Mouse (Mus musculus) kidney, postnatal 0 days (tissue): ENCODE data around the gene Cmas. TPM values are rescaled to one million over a fixed set of nuclear protein-coding genes. Genes with fewer than 3 reads are reported as not detected.
A peak's percentile ranks its signal among the peaks of the same experiment; 100 is the strongest.

Experiments used
- ATAC-seq: fragments of 200-750 bp; cut with Nextera tagmentation; replicated peaks from 2 replicates; pipeline ENCODE4 v1.8.0; 2017; ENCODE audit warnings: low read depth, moderate number of reproducible peaks, moderate TSS enrichment, moderate library complexity; ENCODE audit not compliant: low FRiP score
- DNase-seq: peaks from one replicate; pipeline ENCODE4 v3.0.0-alpha.2; 2016; ENCODE audit warnings: low spot score
- H3K27ac ChIP-seq: fragments of 300-500 bp; sonication (generic); 2 replicates; pipeline ENCODE4 v1.5.1; 2014; ENCODE audit warnings: mild to moderate bottlenecking
- H3K27me3 ChIP-seq: fragments of 300-500 bp; sonication (generic); 2 replicates; pipeline ENCODE4 v1.6.1; 2014; ENCODE audit warnings: low read length, mixed read lengths; ENCODE audit not compliant: insufficient read depth
- H3K36me3 ChIP-seq: fragments of 300-500 bp; sonication (generic); 2 replicates; pipeline ENCODE4 v1.6.1; 2014; ENCODE audit warnings: low read length, mixed read lengths; ENCODE audit not compliant: insufficient read depth
- H3K4me1 ChIP-seq: fragments of 300-500 bp; sonication (generic); replicated peaks from 2 replicates; pipeline ENCODE4 v1.6.1; 2014; ENCODE audit warnings: antibody characterized with exemption, low read length, mixed read lengths; ENCODE audit not compliant: insufficient read depth
- H3K4me2 ChIP-seq: fragments of 300-500 bp; sonication (generic); 2 replicates; pipeline ENCODE4 v1.6.1; 2014; ENCODE audit warnings: mild to moderate bottlenecking, low read length, moderate library complexity, mixed read lengths
- H3K4me3 ChIP-seq: fragments of 300-500 bp; sonication (generic); replicated peaks from 2 replicates; pipeline ENCODE4 v1.5.1; 2014; ENCODE audit warnings: low read depth, low read length
- H3K9ac ChIP-seq: fragments of 300-500 bp; sonication (generic); 2 replicates; pipeline ENCODE4 v1.6.1; 2014; ENCODE audit warnings: low read depth, low read length
- H3K9me3 ChIP-seq: fragments of 300-500 bp; sonication (generic); replicated peaks from 2 replicates; pipeline ENCODE4 v1.6.1; 2016; ENCODE audit warnings: low read length, inconsistent platforms, mixed read lengths
- CTCF ChIP-seq: IDR thresholded peaks from 2 replicates; pipeline ENCODE4 v1.5.1; 2016; ENCODE audit warnings: antibody characterized with exemption, low read depth, mild to moderate bottlenecking, moderate library complexity
- WGBS: fragments of 180-500 bp; shearing (Covaris S2); extraction: QIAGEN DNeasy Blood & Tissue Kit; methylation state at CpG from one replicate; pipeline ENCODE4 v1.1.7; 2014; 5-methylcytosine and 5-hydroxymethylcytosine counted together
- polyA plus RNA-seq: library from polyadenylated mRNA; unstranded; fragments of >200 nt; fragmentation: Nextera tagmentation; extraction: Ambion mirVana; gene quantifications from 2 replicates; pipeline ENCODE4 v1.2.1, GENCODE M21; 2015

Gene Cmas
- polyA plus RNA-seq, 1 experiment from 2014 or later = 63.2 TPM

GRCm38 (mm10) chr6:142758562-142758961, 2.1 kb downstream of the Cmas start:
- H3K36me3 ChIP-seq = no peaks in the 10 kb centered on the region
- no peak overlapping the region for H3K4me2 ChIP-seq
- no peak for TF ChIP-seq CTCF
- H3K9me3 ChIP-seq = no peaks in the 10 kb centered on the region
- 94% methylated on average over 6 of the region's 6 CpGs for WGBS
- ATAC-seq = no peak
- H3K4me1 ChIP-seq = no peaks in the 10 kb centered on the region
- H3K27ac ChIP-seq = no peak overlapping the region
- no peak overlapping the region for H3K4me3 ChIP-seq
- DNase-seq = no peak
- no peak overlapping the region for H3K9ac ChIP-seq
- no peaks in the 10 kb centered on the region for H3K27me3 ChIP-seq

GRCm38 (mm10) chr6:142759633-142760032, 3.1 kb downstream of the Cmas start:
- DNase-seq (no peak), ATAC-seq (no peak)
- no peak for TF ChIP-seq CTCF
- Histone ChIP-seq H3K9me3 (no peaks in the 10 kb centered on the region), H3K4me3 (no peak overlapping the region), H3K4me1 (no peaks in the 10 kb centered on the region), H3K27ac (no peak overlapping the region), H3K36me3 (peaks cover 3% of the 10 kb centered on the region; the same call in 1 of the 2 replicates), H3K9ac (no peak overlapping the region), H3K27me3 (no peaks in the 10 kb centered on the region), H3K4me2 (no peak overlapping the region)
- 78% methylated on average over 2 of the region's 2 CpGs for WGBS

- no peak overlapping the region for H3K4me2 ChIP-seq
- H3K27me3 ChIP-seq = no peaks in the 10 kb centered on the region
- DNase-seq (no peak), ATAC-seq (no peak)
- TF ChIP-seq CTCF = no peak
- no peak overlapping the region for H3K27ac ChIP-seq
- no peak overlapping the region for H3K9ac ChIP-seq
- WGBS = 75% methylated on average over 2 of the region's 2 CpGs
- no peaks in the 10 kb centered on the region for H3K4me1 ChIP-seq
- H3K9me3 ChIP-seq = no peaks in the 10 kb centered on the region
- no peak overlapping the region for H3K4me3 ChIP-seq
- peaks cover 27% of the 10 kb centered on the region for H3K36me3 ChIP-seq
Observed at GRCm38 (mm10) chr6:142764933-142765332, 8.4 kb downstream of the Cmas start.

DNA sequence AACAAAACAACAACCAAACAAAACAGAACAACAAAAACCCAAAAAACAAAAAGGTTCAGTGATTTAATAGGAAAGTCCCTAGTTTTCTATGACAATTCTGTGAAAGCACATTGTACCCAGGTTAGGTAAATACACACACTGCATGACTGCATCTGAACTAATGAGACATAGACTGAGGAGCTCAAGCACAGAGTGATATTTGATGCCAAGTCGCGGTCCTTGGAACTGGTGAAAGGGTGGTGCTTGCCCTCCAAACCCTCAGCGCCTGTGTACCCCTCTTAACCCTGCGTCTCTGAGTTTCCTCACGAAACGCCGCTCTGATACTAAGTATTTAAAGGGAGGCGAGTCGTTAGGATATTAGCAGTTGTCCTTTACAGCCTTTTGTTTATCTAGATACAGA, 10.8 kb downstream of the Cmas start:
- DNase-seq (peak; percentile 52), ATAC-seq (0 out of 2 replicates have a peak, but pooled peaks have one; percentile 57)
- Histone ChIP-seq H3K4me2 (no peak overlapping the region), H3K27me3 (no peaks in the 10 kb centered on the region), H3K4me1 (no peaks in the 10 kb centered on the region), H3K4me3 (no peak overlapping the region), H3K27ac (no peak overlapping the region), H3K36me3 (peaks cover 39% of the 10 kb centered on the region), H3K9ac (no peak overlapping the region), H3K9me3 (no peaks in the 10 kb centered on the region)
- WGBS = 65% methylated on average over 9 of the region's 9 CpGs
- no peak for TF ChIP-seq CTCF

DNA sequence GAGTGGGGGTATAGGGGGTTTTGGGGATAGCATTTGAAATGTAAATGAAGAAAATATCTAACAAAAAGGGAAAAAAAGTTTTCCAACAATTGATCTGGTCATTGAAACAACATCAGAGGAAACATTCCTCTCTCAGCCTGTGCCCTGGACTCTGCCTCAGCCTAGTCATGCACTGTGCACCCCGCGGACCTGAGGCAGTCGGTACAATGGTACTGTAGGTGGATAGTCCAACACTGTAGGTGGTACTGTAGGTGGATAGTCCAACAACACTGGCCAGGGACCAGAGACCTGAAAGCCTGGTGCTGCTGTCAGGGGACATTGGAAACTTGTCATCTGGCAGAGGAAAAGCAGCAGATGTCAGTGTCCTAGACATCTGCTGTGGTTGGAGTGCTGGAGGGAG, 13.4 kb downstream of the Cmas start:
- Histone ChIP-seq H3K4me2 (no peak overlapping the region), H3K4me3 (no peak overlapping the region), H3K9me3 (no peaks in the 10 kb centered on the region), H3K4me1 (no peaks in the 10 kb centered on the region), H3K9ac (no peak overlapping the region), H3K27ac (no peak overlapping the region), H3K36me3 (peaks cover 48% of the 10 kb centered on the region), H3K27me3 (no peaks in the 10 kb centered on the region)
- WGBS = 90% methylated on average over 3 of the region's 3 CpGs
- TF ChIP-seq CTCF = no peak
- no peak for DNase-seq
- no peak for ATAC-seq

DNA sequence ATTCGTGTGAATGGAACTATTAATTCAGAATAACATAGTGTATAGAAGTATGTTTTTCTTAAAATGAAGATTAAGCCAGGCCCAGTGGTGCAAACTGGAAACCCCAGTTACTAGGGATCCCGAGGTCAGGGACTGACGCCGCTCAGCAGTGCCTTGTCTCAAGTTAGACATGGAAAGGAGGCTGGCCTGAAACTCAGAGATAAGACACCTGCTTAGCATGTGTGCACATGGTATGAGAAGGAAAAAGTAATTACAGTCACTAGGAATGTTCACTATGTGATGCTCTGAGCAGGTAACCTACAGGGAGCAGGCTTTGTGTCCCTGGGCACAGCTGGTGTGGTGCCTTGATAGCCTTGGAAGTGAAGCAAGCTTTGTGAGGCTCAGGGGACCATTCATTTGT, 15.2 kb downstream of the Cmas start:
- H3K9ac ChIP-seq = no peak overlapping the region
- H3K4me3 ChIP-seq = no peak overlapping the region
- H3K9me3 ChIP-seq = no peaks in the 10 kb centered on the region
- peaks cover 42% of the 10 kb centered on the region for H3K36me3 ChIP-seq
- H3K4me2 ChIP-seq = no peak overlapping the region
- no peak overlapping the region for H3K27ac ChIP-seq
- H3K27me3 ChIP-seq = no peaks in the 10 kb centered on the region
- H3K4me1 ChIP-seq = no peaks in the 10 kb centered on the region
- no peak for ATAC-seq
- WGBS = 88% methylated on average over 4 of the region's 4 CpGs
- TF ChIP-seq CTCF = no peak
- no peak for DNase-seq

DNA sequence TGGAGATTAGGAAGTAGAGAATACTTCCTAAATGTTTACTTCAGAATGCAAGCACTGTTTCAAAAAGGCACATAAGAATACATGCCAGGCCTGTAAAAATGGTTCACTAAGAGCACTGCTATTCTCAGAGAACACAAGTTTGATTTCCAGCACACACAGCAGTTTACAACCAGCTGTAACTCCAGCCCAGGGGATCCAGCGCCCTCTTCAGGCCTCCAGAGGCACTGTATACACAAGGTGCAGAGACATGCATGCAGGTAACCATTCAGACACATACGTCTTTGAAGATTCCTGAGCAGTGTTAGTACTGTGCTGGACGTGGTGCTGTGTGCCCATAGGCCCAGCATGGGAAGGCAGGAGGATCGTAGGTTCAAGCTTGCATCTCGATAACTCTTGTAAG, 17.1 kb downstream of the Cmas start:
- Histone ChIP-seq H3K36me3 (peaks cover 33% of the 10 kb centered on the region), H3K4me1 (no peaks in the 10 kb centered on the region), H3K4me2 (no peak overlapping the region), H3K4me3 (no peak overlapping the region), H3K27ac (no peak overlapping the region), H3K9ac (no peak overlapping the region), H3K27me3 (no peaks in the 10 kb centered on the region), H3K9me3 (no peaks in the 10 kb centered on the region)
- TF ChIP-seq CTCF = peak; percentile 35; the same call in 1 of the 2 replicates
- ATAC-seq = no peak
- DNase-seq = no peak
- WGBS = 90% methylated on average over 5 of the region's 5 CpGs
